In the genomic region with DNA sequence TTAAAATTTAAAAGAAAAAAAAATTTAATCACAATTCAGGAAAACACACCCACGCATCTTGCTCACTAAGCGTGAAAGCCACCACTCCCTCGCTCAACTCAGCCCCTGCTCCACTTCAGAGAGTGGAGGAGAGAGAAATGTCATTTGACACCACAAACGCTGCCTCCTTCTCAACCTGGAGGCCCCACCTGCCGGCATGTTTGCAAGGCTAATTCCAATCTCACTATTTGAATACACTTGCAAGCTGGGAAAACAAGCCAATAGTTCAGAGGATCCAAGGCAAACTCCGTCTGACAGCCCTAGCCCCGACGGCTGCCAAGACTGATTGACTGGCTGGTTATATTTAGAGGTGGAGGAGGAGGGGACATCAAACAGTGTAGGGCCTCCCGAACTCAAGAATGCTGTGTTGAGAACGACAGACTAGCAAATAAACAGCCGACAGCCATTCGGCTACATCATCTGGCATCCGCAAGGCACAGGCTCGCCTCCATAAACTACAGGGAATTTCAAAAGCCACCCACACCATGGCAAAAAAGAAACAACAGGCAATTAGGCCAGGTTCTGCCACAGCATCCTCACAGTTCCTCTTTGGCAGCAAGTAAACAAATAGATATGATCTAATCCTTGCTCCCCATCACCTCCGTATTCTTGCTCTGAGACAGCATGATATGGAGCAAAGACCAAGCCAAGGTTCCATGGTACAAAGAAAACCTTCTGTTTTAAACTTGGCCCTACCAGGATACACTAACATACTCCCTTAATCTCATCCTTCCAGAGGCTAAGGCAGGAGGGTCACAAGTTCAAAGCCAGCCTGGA, we compare ENCODE assay signal across 1 mouse cellular context.
TF ChIP-seq lines count a peak whose summit lies in the region.

No protein-coding gene starts in this region.

TF ChIP-seq in CH12.LX, 34 proteins besides CTCF, POLR2A, EP300 and RAD21 (continued from another document):
- TF ChIP-seq ETS1 (conservative IDR thresholded peaks at IDR 0.05; ENCODE audit: low read depth, low read length) (peak; percentile 48), SIN3A (IDR thresholded peaks at IDR 0.05; ENCODE audit: low read length) (peak; percentile 23; the same call in 1 of the 2 replicates), TBP (conservative IDR thresholded peaks at IDR 0.05; ENCODE audit: low read depth, low read length) (peak; percentile 84), CHD2 (IDR thresholded peaks at IDR 0.05; ENCODE audit: low read length) (peak; percentile 28; the same call in 1 of the 2 replicates), ZC3H11A (IDR thresholded peaks at IDR 0.05; ENCODE audit: low read depth, low read length) (no peak)
